Mouse (Mus musculus): ENCODE results near the gene Alg14. TPM values are rescaled to one million over a fixed set of nuclear protein-coding genes. Genes with fewer than 3 reads are reported as not detected.

Alg14 gene
- polyA plus RNA-seq, 1 experiment from 2014 or later: 30.1 TPM

DNA sequence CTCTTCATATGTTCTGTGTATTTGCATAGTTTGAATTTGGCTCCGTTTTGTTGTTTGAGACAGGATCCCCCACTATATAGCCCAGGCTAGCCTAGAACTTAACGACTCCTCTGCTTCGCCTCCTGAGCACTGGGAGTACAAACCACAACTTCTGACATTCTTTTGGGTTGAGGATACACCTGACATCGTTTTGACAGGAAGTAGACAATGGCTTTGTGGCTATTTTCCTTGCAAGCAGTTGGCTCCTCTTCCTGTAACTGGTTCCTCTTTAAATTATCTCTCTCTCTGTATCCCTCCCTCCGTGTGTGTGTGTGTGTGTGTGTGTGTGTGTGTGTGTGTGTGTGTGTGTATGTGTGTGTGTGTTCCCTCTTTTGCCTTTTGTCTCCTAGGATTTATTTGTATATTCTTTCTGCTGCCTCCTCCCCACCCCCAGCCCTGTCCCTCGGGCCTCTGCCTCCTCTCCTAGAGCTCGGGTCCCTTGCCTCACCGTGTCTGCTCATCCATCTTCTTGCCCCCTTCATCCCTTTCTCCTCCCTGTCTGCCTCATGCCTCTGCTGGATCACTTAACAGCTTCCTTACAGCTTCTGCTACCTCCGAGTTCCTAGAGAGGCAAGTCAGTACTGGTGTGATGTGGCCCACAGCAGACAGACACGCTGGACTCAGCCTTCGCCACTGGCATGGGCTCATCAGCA is 53.5 kb downstream of the Alg14 start:
- Histone ChIP-seq H3K27me3 (0 out of 2 replicates have a peak, but pooled peaks cover 4% of the 10 kb centered on the region), H3K4me1 (peaks cover 51% of the 10 kb centered on the region), H3K4me2 (no peak overlapping the region), H3K27ac (peak overlapping the region; percentile 61; the same call in 1 of the 2 replicates), H3K4me3 (replicated peaks) (no peak overlapping the region), H3K9ac (no peak overlapping the region), H3K36me3 (replicated peaks) (no peaks in the 10 kb centered on the region), H3K9me3 (no peaks in the 10 kb centered on the region)
- 58% methylated on average over 10 of the region's 11 CpGs for WGBS
- ATAC-seq (ENCODE audit: low FRiP score): no peak

DNA sequence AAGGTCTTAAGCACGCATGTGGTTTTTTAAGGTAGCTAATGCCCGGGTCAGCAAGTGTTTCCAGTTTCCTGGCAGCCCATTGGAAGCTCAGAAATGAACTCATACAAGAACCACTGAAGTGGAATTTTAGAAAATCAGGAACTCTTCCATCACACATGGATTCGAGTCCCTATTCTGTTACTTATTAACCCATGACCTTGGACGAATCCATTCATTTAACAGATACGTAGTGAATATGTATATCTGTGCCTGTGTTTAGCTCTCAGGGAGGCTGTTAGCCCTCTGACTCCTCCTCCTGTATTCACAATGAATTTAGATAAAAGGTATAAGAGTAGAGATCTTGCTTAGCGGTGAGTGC is 54.0 kb downstream of the Alg14 start:
- H3K4me3 ChIP-seq (replicated peaks): no peak overlapping the region
- WGBS: 59% methylated on average over 6 of the region's 6 CpGs
- H3K27me3 ChIP-seq: 0 out of 2 replicates have a peak, but pooled peaks cover 4% of the 10 kb centered on the region
- no peaks in the 10 kb centered on the region for H3K9me3 ChIP-seq
- no peak overlapping the region for H3K4me2 ChIP-seq
- ATAC-seq (ENCODE audit: low FRiP score): no peak
- H3K36me3 ChIP-seq (replicated peaks): no peaks in the 10 kb centered on the region
- peaks cover 55% of the 10 kb centered on the region for H3K4me1 ChIP-seq
- no peak overlapping the region for H3K9ac ChIP-seq
- H3K27ac ChIP-seq: no peak overlapping the region

- no peak overlapping the region for H3K27ac ChIP-seq
- WGBS: 90% methylated on average over 12 of the region's 12 CpGs
- H3K4me2 ChIP-seq: no peak overlapping the region
- H3K4me1 ChIP-seq: peaks cover 55% of the 10 kb centered on the region
- H3K4me3 ChIP-seq (replicated peaks): no peak overlapping the region
- no peak overlapping the region for H3K9ac ChIP-seq
- H3K9me3 ChIP-seq: no peaks in the 10 kb centered on the region
- ATAC-seq (ENCODE audit: low FRiP score): no peak
- H3K27me3 ChIP-seq: 0 out of 2 replicates have a peak, but pooled peaks cover 4% of the 10 kb centered on the region
- no peaks in the 10 kb centered on the region for H3K36me3 ChIP-seq (replicated peaks)
These were observed 55.1 kb downstream of the Alg14 start for GRCm38 (mm10) chr3:121346507-121347267.

GRCm38 (mm10) chr3:121348792-121349191 is 57.2 kb downstream of the Alg14 start:
- no peak overlapping the region for H3K27ac ChIP-seq
- peaks cover 54% of the 10 kb centered on the region for H3K4me1 ChIP-seq
- H3K36me3 ChIP-seq (replicated peaks): no peaks in the 10 kb centered on the region
- 87% methylated on average over 6 of the region's 6 CpGs for WGBS
- no peaks in the 10 kb centered on the region for H3K9me3 ChIP-seq
- no peak for ATAC-seq (ENCODE audit: low FRiP score)
- H3K9ac ChIP-seq: no peak overlapping the region
- 0 out of 2 replicates have a peak, but pooled peaks cover 4% of the 10 kb centered on the region for H3K27me3 ChIP-seq
- H3K4me2 ChIP-seq: no peak overlapping the region
- H3K4me3 ChIP-seq (replicated peaks): no peak overlapping the region

GRCm38 (mm10) chr3:121349334-121350169 is 58.0 kb downstream of the Alg14 start:
- Histone ChIP-seq H3K4me2 (peak overlapping the region; percentile 38), H3K9me3 (no peaks in the 10 kb centered on the region), H3K9ac (0 out of 2 replicates have a peak overlapping the region, but pooled peaks have one; percentile 17), H3K4me1 (peaks cover 46% of the 10 kb centered on the region), H3K36me3 (replicated peaks) (no peaks in the 10 kb centered on the region), H3K27ac (peak overlapping the region; percentile 50), H3K4me3 (replicated peaks) (no peak overlapping the region), H3K27me3 (0 out of 2 replicates have a peak, but pooled peaks cover 4% of the 10 kb centered on the region)
- WGBS: 32% methylated on average over 33 of the region's 33 CpGs
- peak; percentile 40; the same call in 1 of the 2 replicates for ATAC-seq (ENCODE audit: low FRiP score)

DNA sequence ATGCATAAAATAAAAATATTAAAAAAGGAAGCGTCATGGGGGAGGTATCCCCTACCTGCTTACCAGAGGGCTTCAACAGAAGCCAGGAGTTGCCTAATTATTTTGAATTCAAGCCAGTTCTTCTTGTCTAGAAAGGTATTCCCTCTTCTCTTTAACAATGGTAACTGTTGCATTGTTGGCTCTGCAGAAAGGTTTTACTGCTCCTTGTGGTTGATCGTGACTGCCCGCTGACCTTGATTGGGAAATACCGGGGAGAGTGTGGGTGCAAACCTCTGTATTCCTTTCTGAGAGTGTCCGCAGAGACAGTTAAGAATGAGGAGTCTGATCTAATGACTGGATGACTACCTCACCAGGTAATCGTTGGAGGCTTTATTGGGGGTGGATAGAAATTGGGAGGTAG is 59.7 kb downstream of the Alg14 start:
- ATAC-seq (ENCODE audit: low FRiP score): no peak
- no peaks in the 10 kb centered on the region for H3K36me3 ChIP-seq (replicated peaks)
- WGBS: 88% methylated on average over 6 of the region's 6 CpGs
- no peak overlapping the region for H3K9ac ChIP-seq
- H3K4me1 ChIP-seq: peaks cover 32% of the 10 kb centered on the region
- no peaks in the 10 kb centered on the region for H3K9me3 ChIP-seq
- no peak overlapping the region for H3K27ac ChIP-seq
- 0 out of 2 replicates have a peak, but pooled peaks cover 4% of the 10 kb centered on the region for H3K27me3 ChIP-seq
- H3K4me3 ChIP-seq (replicated peaks): no peak overlapping the region
- no peak overlapping the region for H3K4me2 ChIP-seq

DNA sequence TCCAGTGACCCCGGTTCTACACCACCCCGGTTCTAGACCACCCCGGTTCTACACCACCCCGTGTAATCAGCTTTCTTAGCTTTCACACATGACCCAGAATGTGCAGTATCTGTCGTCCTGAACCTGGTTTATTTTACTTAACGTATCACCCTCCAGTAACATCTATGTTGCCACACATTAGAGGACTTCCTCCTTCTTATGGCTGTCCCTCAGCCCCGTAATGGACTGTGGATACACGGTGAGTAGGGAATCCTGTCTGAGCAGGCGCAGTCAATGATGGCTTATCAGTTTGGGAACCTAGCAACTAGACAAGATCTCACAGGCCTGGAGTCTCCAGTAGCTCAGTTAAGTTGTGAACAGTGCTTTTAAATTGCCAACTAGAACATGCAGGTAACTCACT is 62.7 kb downstream of the Alg14 start:
- Histone ChIP-seq H3K4me3 (replicated peaks) (no peak overlapping the region), H3K36me3 (replicated peaks) (no peaks in the 10 kb centered on the region)
- 89% methylated on average over 9 of the region's 9 CpGs for WGBS

GRCm38 (mm10) chr3:121354861-121355470 is 63.4 kb downstream of the Alg14 start:
- H3K27me3 ChIP-seq: 0 out of 2 replicates have a peak, but pooled peaks cover under 1% of the 10 kb centered on the region
- no peak overlapping the region for H3K9ac ChIP-seq
- no peak overlapping the region for H3K4me2 ChIP-seq
- H3K36me3 ChIP-seq (replicated peaks): no peaks in the 10 kb centered on the region
- H3K9me3 ChIP-seq: no peaks in the 10 kb centered on the region
- no peak overlapping the region for H3K27ac ChIP-seq
- WGBS: 86% methylated on average over 18 of the region's 18 CpGs
- H3K4me1 ChIP-seq: peaks cover 5% of the 10 kb centered on the region
- ATAC-seq (ENCODE audit: low FRiP score): no peak
- no peak overlapping the region for H3K4me3 ChIP-seq (replicated peaks)

More for the DNA sequence above, 62.7 kb downstream of the Alg14 start:
- Histone ChIP-seq H3K9me3 (no peaks in the 10 kb centered on the region), H3K4me2 (no peak overlapping the region), H3K4me1 (peaks cover 12% of the 10 kb centered on the region), H3K27ac (no peak overlapping the region), H3K27me3 (0 out of 2 replicates have a peak, but pooled peaks cover 4% of the 10 kb centered on the region), H3K9ac (no peak overlapping the region)
- ATAC-seq (ENCODE audit: low FRiP score): no peak

DNA sequence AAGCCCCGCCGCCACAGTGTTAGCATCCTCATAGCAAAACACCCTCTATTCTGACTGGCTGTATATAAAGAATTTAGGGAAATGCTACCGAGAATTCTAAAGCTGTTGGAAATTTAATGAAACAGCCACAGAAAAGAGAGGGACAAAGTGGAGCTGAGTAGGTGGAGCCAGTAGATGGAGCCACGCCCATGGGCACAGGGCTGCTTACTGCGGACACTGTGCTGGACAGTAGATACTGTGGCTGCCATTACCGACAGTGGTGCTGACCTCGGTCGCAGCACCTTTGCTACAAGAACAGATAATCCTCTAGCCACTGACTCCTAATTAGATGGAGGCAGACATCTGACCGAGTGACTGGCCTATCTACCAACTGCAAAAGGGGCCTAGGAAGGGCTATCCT is 64.0 kb downstream of the Alg14 start:
- no peak overlapping the region for H3K27ac ChIP-seq
- H3K4me3 ChIP-seq (replicated peaks): no peak overlapping the region
- no peaks in the 10 kb centered on the region for H3K9me3 ChIP-seq
- no peak overlapping the region for H3K9ac ChIP-seq
- H3K27me3 ChIP-seq: no peaks in the 10 kb centered on the region
- H3K4me2 ChIP-seq: no peak overlapping the region
- H3K36me3 ChIP-seq (replicated peaks): no peaks in the 10 kb centered on the region
- H3K4me1 ChIP-seq: no peaks in the 10 kb centered on the region; the same call in 1 of the 2 replicates
- WGBS: 84% methylated on average over 9 of the region's 9 CpGs
- no peak for ATAC-seq (ENCODE audit: low FRiP score)

DNA sequence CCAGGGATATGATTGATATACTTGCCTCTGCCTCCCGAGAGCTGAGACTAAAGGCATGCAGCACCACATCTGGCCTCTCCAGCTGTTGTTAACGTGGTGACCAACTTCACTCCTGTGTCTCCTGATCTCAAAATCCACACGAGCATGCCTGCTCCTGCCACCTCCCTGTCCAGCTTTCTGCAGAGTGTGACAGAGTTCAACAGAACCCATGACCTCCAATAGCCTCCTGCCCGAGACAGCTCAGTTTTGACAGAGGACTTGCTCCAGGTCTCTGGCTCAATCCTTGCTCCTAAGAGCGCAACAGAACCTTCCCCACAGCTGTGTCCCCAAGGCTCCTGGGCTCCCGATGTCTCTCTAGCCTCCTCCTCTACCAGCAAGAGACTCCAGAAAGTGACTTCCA is 64.5 kb downstream of the Alg14 start:
- H3K4me3 ChIP-seq (replicated peaks): no peak overlapping the region
- 91% methylated on average over 6 of the region's 6 CpGs for WGBS
- H3K4me2 ChIP-seq: no peak overlapping the region
- no peaks in the 10 kb centered on the region for H3K27me3 ChIP-seq
- no peaks in the 10 kb centered on the region for H3K4me1 ChIP-seq
- no peaks in the 10 kb centered on the region for H3K36me3 ChIP-seq (replicated peaks)
- H3K27ac ChIP-seq: no peak overlapping the region
- no peaks in the 10 kb centered on the region for H3K9me3 ChIP-seq
- H3K9ac ChIP-seq: no peak overlapping the region
- no peak for ATAC-seq (ENCODE audit: low FRiP score)

- no peak for ATAC-seq (ENCODE audit: low FRiP score)
- H3K27me3 ChIP-seq: no peaks in the 10 kb centered on the region
- H3K4me2 ChIP-seq: no peak overlapping the region
- H3K9ac ChIP-seq: no peak overlapping the region
- H3K4me3 ChIP-seq (replicated peaks): no peak overlapping the region
- no peak overlapping the region for H3K27ac ChIP-seq
- no peaks in the 10 kb centered on the region for H3K4me1 ChIP-seq
- H3K9me3 ChIP-seq: no peaks in the 10 kb centered on the region
- WGBS: 77% methylated on average over 3 of the region's 3 CpGs
- no peaks in the 10 kb centered on the region for H3K36me3 ChIP-seq (replicated peaks)
These were observed 65.5 kb downstream of the Alg14 start for GRCm38 (mm10) chr3:121357030-121357429.

Data from forebrain, embryonic 12.5 days (tissue).